Mouse (Mus musculus) embryonic facial prominence, embryonic 12.5 days (tissue): ENCODE results near the gene Hist1h4m. TPM values are rescaled to one million over a fixed set of nuclear protein-coding genes. Genes with fewer than 3 reads are reported as not detected.

Source experiments
- ATAC-seq: fragments of 200-750 bp; cut with Nextera tagmentation; 2 replicates; pipeline ENCODE4 v1.8.0; 2017; ENCODE audit not compliant: insufficient number of reproducible peaks, insufficient read depth, low FRiP score, low TSS enrichment
- H3K27ac ChIP-seq: fragments of 300-500 bp; sonication (generic); 2 replicates; pipeline ENCODE4 v1.5.1; 2016; ENCODE audit warnings: mild to moderate bottlenecking
- H3K27me3 ChIP-seq: fragments of 300-500 bp; sonication (generic); 2 replicates; pipeline ENCODE4 v1.6.1; 2016; ENCODE audit warnings: mild to moderate bottlenecking, moderate library complexity
- H3K36me3 ChIP-seq: fragments of 300-500 bp; sonication (generic); 2 replicates; pipeline ENCODE4 v1.6.1; 2016; ENCODE audit warnings: mild to moderate bottlenecking
- H3K4me1 ChIP-seq: fragments of 300-500 bp; sonication (generic); 2 replicates; pipeline ENCODE4 v1.6.1; 2016
- H3K4me2 ChIP-seq: fragments of 300-500 bp; sonication (generic); replicated peaks from 2 replicates; pipeline ENCODE4 v1.6.1; 2016; ENCODE audit warnings: mild to moderate bottlenecking, moderate library complexity
- H3K4me3 ChIP-seq: fragments of 300-500 bp; sonication (generic); 2 replicates; pipeline ENCODE4 v1.5.1; 2016; ENCODE audit warnings: mild to moderate bottlenecking
- H3K9ac ChIP-seq: fragments of 300-500 bp; sonication (generic); 2 replicates; pipeline ENCODE4 v1.6.1; 2016; ENCODE audit warnings: mild to moderate bottlenecking, moderate library complexity
- H3K9me3 ChIP-seq: fragments of 300-500 bp; sonication (generic); 2 replicates; pipeline ENCODE4 v1.6.1; 2016; ENCODE audit warnings: mild to moderate bottlenecking, moderate library complexity
- WGBS: fragments of 180-500 bp; shearing (Covaris S2); methylation state at CpG from one replicate; pipeline ENCODE4 v1.1.7; 2016; 5-methylcytosine and 5-hydroxymethylcytosine counted together
- microRNA-seq: library from miRNA; unstranded; fragments of <30 nt; microRNA quantifications from one replicate; pipeline ENCODE4, GENCODE M21; 2017
- polyA plus RNA-seq: library from polyadenylated mRNA; unstranded; fragments of >200 nt; fragmentation: Nextera tagmentation; extraction: Ambion mirVana; gene quantifications from 2 replicates; pipeline ENCODE4 v1.2.1, GENCODE M21; 2016

Hist1h4m gene
- polyA plus RNA-seq, 1 experiment from 2014 or later, result not detected

DNA sequence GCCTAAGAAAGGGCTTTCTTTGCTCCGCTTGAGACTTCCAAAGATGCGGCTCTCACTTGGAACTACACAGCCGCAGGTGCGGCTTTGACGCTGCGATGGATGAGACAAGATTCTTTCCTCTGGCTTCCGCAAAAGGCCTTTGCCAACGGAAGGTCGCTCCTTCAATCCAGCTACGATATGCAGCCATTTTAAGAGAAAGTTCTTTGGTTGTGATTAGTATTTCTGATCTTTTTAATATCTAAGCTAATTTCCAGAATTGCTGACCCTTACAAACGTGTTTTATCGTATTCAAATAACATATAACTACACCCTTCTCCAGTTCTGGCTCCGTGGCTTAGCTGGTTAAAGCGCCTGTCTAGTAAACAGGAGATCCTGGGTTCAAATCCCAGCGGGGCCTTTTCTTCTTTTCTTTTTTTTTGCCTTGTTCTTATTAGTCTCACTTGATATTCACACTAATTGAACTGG lies 44.2 kb downstream of the Hist1h4m start:
- Histone ChIP-seq H3K27ac (no peak overlapping the region), H3K9ac (no peak overlapping the region), H3K4me2 (peak overlapping the region; percentile 45), H3K36me3 (no peaks in the 10 kb centered on the region), H3K4me1 (no peaks in the 10 kb centered on the region), H3K4me3 (peak overlapping the region; percentile 39), H3K9me3 (no peaks in the 10 kb centered on the region), H3K27me3 (no peaks in the 10 kb centered on the region)
- ATAC-seq, result no peak
- 1% methylated on average over 15 of the region's 15 CpGs for WGBS

DNA sequence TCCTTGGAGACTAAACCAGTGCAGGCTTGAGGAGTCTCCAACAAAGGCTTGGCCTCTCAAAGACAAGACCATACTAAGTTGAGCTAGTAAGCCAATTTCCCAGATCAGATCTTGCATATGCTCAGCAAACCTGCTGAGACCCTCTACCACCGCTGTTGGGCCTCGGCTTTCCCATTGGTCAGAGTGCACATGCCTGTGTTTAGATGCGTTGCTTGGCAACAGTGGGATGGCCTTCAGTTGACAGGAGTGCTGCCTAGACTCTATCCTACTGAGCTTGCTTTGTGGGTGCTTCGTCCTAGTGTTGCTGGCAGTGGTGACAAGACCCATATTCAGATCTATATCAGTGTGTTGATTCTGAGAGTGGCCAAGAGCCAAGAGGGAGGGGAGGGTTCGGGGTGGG lies 50.1 kb downstream of the Hist1h4m start:
- no peaks in the 10 kb centered on the region for H3K36me3 ChIP-seq
- H3K4me3 ChIP-seq, result no peak overlapping the region
- no peaks in the 10 kb centered on the region for H3K27me3 ChIP-seq
- no peak overlapping the region for H3K27ac ChIP-seq
- H3K4me1 ChIP-seq, result no peaks in the 10 kb centered on the region
- 16% methylated on average over 5 of the region's 5 CpGs for WGBS
- no peak overlapping the region for H3K4me2 ChIP-seq
- no peaks in the 10 kb centered on the region for H3K9me3 ChIP-seq
- H3K9ac ChIP-seq, result no peak overlapping the region
- ATAC-seq, result no peak

Small RNAs within 50 kb of the gene (microRNA-seq; reads per million reads assigned to microRNA genes)
- not detected for gene Gm19658
- not detected for gene Gm44346
- not detected for gene Gm44466

Other genes starting within 250 kb of the Hist1h4m start
- not detected in 2 replicates for gene Olfr1364, start 230.0 kb upstream of the Hist1h4m start, polyA plus RNA-seq
- not detected in 2 replicates for gene Olfr1362, start 197.7 kb upstream of the Hist1h4m start, polyA plus RNA-seq
- not detected in 2 replicates for gene Olfr11, start 169.2 kb upstream of the Hist1h4m start, polyA plus RNA-seq
- not detected in 2 replicates for gene Olfr1361, start 148.4 kb upstream of the Hist1h4m start, polyA plus RNA-seq
- not detected in 2 replicates for gene Olfr1360, start 134.3 kb upstream of the Hist1h4m start, polyA plus RNA-seq
- not detected in 2 replicates for gene Olfr1359, start 113.6 kb upstream of the Hist1h4m start, polyA plus RNA-seq
- 3.1 and 3.6 TPM in 2 replicates for gene Hist1h2bl, start 95.6 kb upstream of the Hist1h4m start, polyA plus RNA-seq
- gene Hist1h2ai, start 95.3 kb upstream of the Hist1h4m start, polyA plus RNA-seq, result 41.3 and 50.1 TPM in 2 replicates
- 17.9 and 30.8 TPM in 2 replicates for gene Hist1h3h, start 94.1 kb upstream of the Hist1h4m start, polyA plus RNA-seq
- gene Hist1h2bm, start 89.7 kb upstream of the Hist1h4m start, polyA plus RNA-seq, result 8.3 and 8.9 TPM in 2 replicates
- 1.6 and 1.9 TPM in 2 replicates for gene Hist1h4j, start 76.7 kb upstream of the Hist1h4m start, polyA plus RNA-seq
- gene Hist1h4k, start 61.2 kb upstream of the Hist1h4m start, polyA plus RNA-seq, result 4.7 and 8.9 TPM in 2 replicates
- 37.1 and 46.3 TPM in 2 replicates for gene Hist1h2ak, start 57.9 kb upstream of the Hist1h4m start, polyA plus RNA-seq
- 4.1 and 4.3 TPM in 2 replicates for gene Hist1h2bn, start 57.6 kb upstream of the Hist1h4m start, polyA plus RNA-seq
- 35.1 and 35.4 TPM in 2 replicates for gene Hist1h1b, start 31.1 kb upstream of the Hist1h4m start, polyA plus RNA-seq
- 144 and 172 TPM in 2 replicates for gene Hist1h3i, start 28.4 kb upstream of the Hist1h4m start, polyA plus RNA-seq
- 13.0 and 18.3 TPM in 2 replicates for gene Hist1h2an, start 24.5 kb upstream of the Hist1h4m start, polyA plus RNA-seq
- gene Hist1h2bp, start 24.3 kb upstream of the Hist1h4m start, polyA plus RNA-seq, result 1.5 and 1.8 TPM in 2 replicates
- 35.6 and 40.3 TPM in 2 replicates for gene Hist1h2bq, start 1.5 kb upstream of the Hist1h4m start, polyA plus RNA-seq
- not detected in 2 replicates for gene Hist1h2ao, start 1.3 kb upstream of the Hist1h4m start, polyA plus RNA-seq
- gene Hist1h4n, start 20.4 kb downstream of the Hist1h4m start, polyA plus RNA-seq, result 18.0 and 19.5 TPM in 2 replicates
- gene Hist1h2ap, start 21.8 kb downstream of the Hist1h4m start, polyA plus RNA-seq, result 4,825 and 4,891 TPM in 2 replicates
- 34.0 and 43.6 TPM in 2 replicates for gene Hist1h2br, start 22.0 kb downstream of the Hist1h4m start, polyA plus RNA-seq
- 21.7 and 23.6 TPM in 2 replicates for gene Zfp184, start 133.3 kb downstream of the Hist1h4m start, polyA plus RNA-seq
- gene Pom121l2, start 169.4 kb downstream of the Hist1h4m start, polyA plus RNA-seq, result 0.33 TPM in 1 of 2 replicates, not detected in the other
- 0.69 and 0.95 TPM in 2 replicates for gene Prss16, start 198.0 kb downstream of the Hist1h4m start, polyA plus RNA-seq
- 8.0 and 8.3 TPM in 2 replicates for gene Hist1h2ah, start 223.8 kb downstream of the Hist1h4m start, polyA plus RNA-seq
- 19.4 and 20.1 TPM in 2 replicates for gene Hist1h2bk, start 224.1 kb downstream of the Hist1h4m start, polyA plus RNA-seq
- 26.8 and 29.2 TPM in 2 replicates for gene Hist1h4i, start 229.6 kb downstream of the Hist1h4m start, polyA plus RNA-seq
- 117 and 124 TPM in 2 replicates for gene Hist1h2ag, start 231.2 kb downstream of the Hist1h4m start, polyA plus RNA-seq
- 15.2 and 17.7 TPM in 2 replicates for gene Hist1h2bj, start 231.5 kb downstream of the Hist1h4m start, polyA plus RNA-seq